Mouse (Mus musculus): Measurements from ENCODE around the gene Ralgps1. TPM values are rescaled to one million over a fixed set of nuclear protein-coding genes. Genes with fewer than 3 reads are reported as not detected.
A peak's percentile ranks its signal among the peaks of the same experiment; 100 is the strongest.
"Not testable (repeated sequence)": the region's sequence is repeated elsewhere in the genome, so short reads cannot be mapped to it uniquely, and the experiment has no call there.

The Ralgps1 gene
- total RNA-seq, 2 experiments from 2014 or later, result 56.8 to 59.2 TPM

GRCm38 (mm10) chr2:33342148-33342547 is 29.1 kb downstream of the Ralgps1 start:
- intact Hi-C loops (cut with DNase I), result loop anchor here (10.0 kb wide), 1 partner anchor 357 kb away; the partner anchor contains the start of gene Slc2a8

GRCm38 (mm10) chr2:33335789-33336188 is 35.5 kb downstream of the Ralgps1 start:
- peak in 1 of 2 experiments; percentile 70 for DNase-seq (ENCODE audit: low spot score in 2 of 2)
- intact Hi-C loops (cut with DNase I), result no loop called here

More at GRCm38 (mm10) chr2:33342148-33342547, 29.1 kb downstream of the Ralgps1 start:
- DNase-seq (ENCODE audit: low spot score in 2 of 2), result no peak

- intact Hi-C loops (cut with DNase I), result no loop called here
- no peak for DNase-seq (ENCODE audit: low spot score in 2 of 2)
Measured at GRCm38 (mm10) chr2:33329622-33330021, 41.7 kb downstream of the Ralgps1 start.

- no peak for DNase-seq (ENCODE audit: low spot score in 2 of 2)
- intact Hi-C loops (cut with DNase I), result no loop called here
Measured at GRCm38 (mm10) chr2:33328941-33329340, 42.3 kb downstream of the Ralgps1 start.

GRCm38 (mm10) chr2:33325359-33325758 is 45.9 kb downstream of the Ralgps1 start:
- DNase-seq (ENCODE audit: low spot score in 2 of 2), result peak in 1 of 2 experiments; percentile 64
- intact Hi-C loops (cut with DNase I), result no loop called here

- no peak for DNase-seq (ENCODE audit: low spot score in 2 of 2)
- intact Hi-C loops (cut with DNase I), result no loop called here
Measured at GRCm38 (mm10) chr2:33323799-33324595, 47.3 kb downstream of the Ralgps1 start.

GRCm38 (mm10) chr2:33323043-33323625 is 48.2 kb downstream of the Ralgps1 start:
- intact Hi-C loops (cut with DNase I); DNase-seq (ENCODE audit: low spot score in 2 of 2): not testable (repeated sequence)

GRCm38 (mm10) chr2:33321641-33322040 is 49.6 kb downstream of the Ralgps1 start:
- DNase-seq (ENCODE audit: low spot score in 2 of 2), result no peak
- intact Hi-C loops (cut with DNase I), result no loop called here

- intact Hi-C loops (cut with DNase I), result no loop called here
- no peak for DNase-seq (ENCODE audit: low spot score in 2 of 2)
Measured at GRCm38 (mm10) chr2:33321031-33321430, 50.3 kb downstream of the Ralgps1 start.

GRCm38 (mm10) chr2:33320568-33320967 is 50.7 kb downstream of the Ralgps1 start:
- intact Hi-C loops (cut with DNase I), result no loop called here
- peak in 1 of 2 experiments; percentile 24 for DNase-seq (ENCODE audit: low spot score in 2 of 2)

- intact Hi-C loops (cut with DNase I), result loop anchor here (5.0 to 10.0 kb wide), 2 partner anchors 53 to 165 kb away; no protein-coding TSS in a partner anchor
- DNase-seq (ENCODE audit: low spot score in 2 of 2), result no peak
Measured at GRCm38 (mm10) chr2:33319934-33320333, 51.4 kb downstream of the Ralgps1 start.

GRCm38 (mm10) chr2:33319455-33319854 is 51.8 kb downstream of the Ralgps1 start:
- DNase-seq (ENCODE audit: low spot score in 2 of 2), result no peak
- intact Hi-C loops (cut with DNase I), result loop anchor here (5.0 to 10.0 kb wide), 2 partner anchors 52 to 165 kb away; no protein-coding TSS in a partner anchor

- peak; percentile 41 to 84 for DNase-seq (ENCODE audit: low spot score in 2 of 2)
- intact Hi-C loops (cut with DNase I), result loop anchor here (5.0 to 10.0 kb wide), 2 partner anchors 51 to 164 kb away; no protein-coding TSS in a partner anchor
Measured at GRCm38 (mm10) chr2:33318491-33318964, 52.8 kb downstream of the Ralgps1 start.

- DNase-seq (ENCODE audit: low spot score in 2 of 2), result peak; percentile 50 to 68
- intact Hi-C loops (cut with DNase I), result loop anchor here (5.0 to 10.0 kb wide), 2 partner anchors 49 to 162 kb away; no protein-coding TSS in a partner anchor
Measured at GRCm38 (mm10) chr2:33316516-33316915, 54.8 kb downstream of the Ralgps1 start.

- intact Hi-C loops (cut with DNase I), result loop anchor here (5.0 to 10.0 kb wide), 2 partner anchors 49 to 161 kb away; no protein-coding TSS in a partner anchor
- no peak for DNase-seq (ENCODE audit: low spot score in 2 of 2)
Measured at GRCm38 (mm10) chr2:33316063-33316405, 55.3 kb downstream of the Ralgps1 start.

- DNase-seq (ENCODE audit: low spot score in 2 of 2), result peak in 1 of 2 experiments; percentile 49
- intact Hi-C loops (cut with DNase I), result loop anchor here (5.0 to 10.0 kb wide), 2 partner anchors 48 to 161 kb away; no protein-coding TSS in a partner anchor
Measured at GRCm38 (mm10) chr2:33315233-33316062, 55.8 kb downstream of the Ralgps1 start.

GRCm38 (mm10) chr2:33309426-33309825 is 61.9 kb downstream of the Ralgps1 start:
- peak; percentile 29 to 48 for DNase-seq (ENCODE audit: low spot score in 2 of 2)
- intact Hi-C loops (cut with DNase I), result no loop called here

- intact Hi-C loops (cut with DNase I), result no loop called here
- DNase-seq (ENCODE audit: low spot score in 2 of 2), result no peak
Measured at GRCm38 (mm10) chr2:33306565-33306964, 64.7 kb downstream of the Ralgps1 start.

- no peak for DNase-seq (ENCODE audit: low spot score in 2 of 2)
- intact Hi-C loops (cut with DNase I), result no loop called here
Measured at GRCm38 (mm10) chr2:33303416-33303947, 67.8 kb downstream of the Ralgps1 start.

All from left cerebral cortex, postnatal 25 days (tissue).